Mouse (Mus musculus) ES-Bruce4 (cell line): ENCODE data around the gene Pdgfd. TPM values are rescaled to one million over a fixed set of nuclear protein-coding genes. Genes with fewer than 3 reads are reported as not detected.

Source experiments
- H3K27ac ChIP-seq: 2 replicates; pipeline ENCODE4 v1.5.1; 2012; ENCODE audit warnings: low read length, inconsistent platforms; ENCODE audit not compliant: insufficient read depth
- H3K27me3 ChIP-seq: 2 replicates; pipeline ENCODE4 v1.6.1; 2012; ENCODE audit warnings: mild to moderate bottlenecking, low read length, inconsistent platforms; ENCODE audit not compliant: control insufficient read depth, poor library complexity, insufficient read depth, severe bottlenecking
- H3K36me3 ChIP-seq: 2 replicates; pipeline ENCODE4 v1.6.1; 2012; ENCODE audit warnings: inconsistent platforms, mild to moderate bottlenecking, low read length, moderate library complexity; ENCODE audit not compliant: control insufficient read depth, poor library complexity, insufficient read depth, severe bottlenecking
- H3K4me1 ChIP-seq: one replicate; pipeline ENCODE4 v1.8.1; 2011; ENCODE audit warnings: low read length; ENCODE audit not compliant: control insufficient read depth, insufficient read depth
- H3K4me3 ChIP-seq: 2 replicates; pipeline ENCODE4 v1.5.1; 2011; ENCODE audit warnings: low read depth, mild to moderate bottlenecking, low read length
- H3K9ac ChIP-seq: 2 replicates; pipeline ENCODE4 v1.6.1; 2012; ENCODE audit warnings: low read depth, mild to moderate bottlenecking, inconsistent platforms; ENCODE audit not compliant: poor library complexity, severe bottlenecking
- H3K9me3 ChIP-seq: replicated peaks from 2 replicates; pipeline ENCODE4 v1.6.1; 2012; ENCODE audit warnings: mild to moderate bottlenecking, low read length, inconsistent platforms; ENCODE audit not compliant: control insufficient read depth, poor library complexity, insufficient read depth, severe bottlenecking
- CTCF ChIP-seq: IDR thresholded peaks from one replicate; pipeline ENCODE4 v1.8.1; 2011; ENCODE audit warnings: low read depth, low read length
- EP300 ChIP-seq: IDR thresholded peaks from 2 replicates; pipeline ENCODE4 v1.6.1; 2011; ENCODE audit warnings: low read depth, low read length; ENCODE audit not compliant: insufficient read depth
- POLR2A ChIP-seq: IDR thresholded peaks from one replicate; pipeline ENCODE4 v1.8.1; 2011; ENCODE audit warnings: low read length; ENCODE audit not compliant: insufficient read depth
- polyA plus RNA-seq: library from polyadenylated mRNA; stranded (reverse); fragments of >200 nt; gene quantifications from 2 replicates; pipeline ENCODE4 v1.2.4, GENCODE M21; 2011; ENCODE audit warnings: low read depth; ENCODE audit not compliant: missing spikeins, insufficient read depth, insufficient read length

The Pdgfd gene
- polyA plus RNA-seq, 1 experiment: 1.0 TPM

- no peaks in the 10 kb centered on the region for H3K4me1 ChIP-seq
- TF ChIP-seq CTCF (no peak), EP300 (no peak), POLR2A (no peak)
- no peaks in the 10 kb centered on the region for H3K27me3 ChIP-seq
- no peak overlapping the region for H3K27ac ChIP-seq
- H3K9me3 ChIP-seq: no peaks in the 10 kb centered on the region
- H3K36me3 ChIP-seq: no peaks in the 10 kb centered on the region
- no peak overlapping the region for H3K4me3 ChIP-seq
- no peak overlapping the region for H3K9ac ChIP-seq
Observed at GRCm38 (mm10) chr9:6366550-6366949, 198.2 kb downstream of the Pdgfd start.

GRCm38 (mm10) chr9:6401764-6402163 lies 233.4 kb downstream of the Pdgfd start:
- Histone ChIP-seq H3K27me3 (no peaks in the 10 kb centered on the region), H3K27ac (no peak overlapping the region), H3K9ac (no peak overlapping the region), H3K4me1 (no peaks in the 10 kb centered on the region), H3K4me3 (no peak overlapping the region), H3K36me3 (no peaks in the 10 kb centered on the region), H3K9me3 (no peaks in the 10 kb centered on the region)
- TF ChIP-seq CTCF (no peak), EP300 (no peak), POLR2A (no peak)

GRCm38 (mm10) chr9:6406535-6406934 lies 238.2 kb downstream of the Pdgfd start:
- TF ChIP-seq POLR2A: no peak
- TF ChIP-seq CTCF: no peak
- TF ChIP-seq EP300: no peak
- no peak overlapping the region for H3K27ac ChIP-seq
- no peaks in the 10 kb centered on the region for H3K27me3 ChIP-seq
- no peak overlapping the region for H3K9ac ChIP-seq
- H3K9me3 ChIP-seq: no peaks in the 10 kb centered on the region
- no peaks in the 10 kb centered on the region for H3K36me3 ChIP-seq
- no peak overlapping the region for H3K4me3 ChIP-seq
- H3K4me1 ChIP-seq: no peaks in the 10 kb centered on the region

GRCm38 (mm10) chr9:6407972-6408371 lies 239.6 kb downstream of the Pdgfd start:
- no peaks in the 10 kb centered on the region for H3K4me1 ChIP-seq
- TF ChIP-seq POLR2A (no peak), CTCF (no peak), EP300 (no peak)
- H3K36me3 ChIP-seq: no peaks in the 10 kb centered on the region
- H3K9me3 ChIP-seq: no peaks in the 10 kb centered on the region
- H3K4me3 ChIP-seq: no peak overlapping the region
- no peaks in the 10 kb centered on the region for H3K27me3 ChIP-seq
- H3K9ac ChIP-seq: no peak overlapping the region
- H3K27ac ChIP-seq: no peak overlapping the region

- Histone ChIP-seq H3K9ac (no peak overlapping the region), H3K9me3 (peaks cover 6% of the 10 kb centered on the region; the same call in 1 of the 2 replicates), H3K36me3 (no peaks in the 10 kb centered on the region), H3K4me1 (no peaks in the 10 kb centered on the region), H3K4me3 (no peak overlapping the region), H3K27ac (no peak overlapping the region), H3K27me3 (no peaks in the 10 kb centered on the region)
- TF ChIP-seq EP300: no peak
- no peak for TF ChIP-seq CTCF
- no peak for TF ChIP-seq POLR2A
Observed at GRCm38 (mm10) chr9:6424606-6425005, 256.2 kb downstream of the Pdgfd start.

Other genes starting within 250 kb of the Pdgfd start
- not detected in 2 replicates for gene Ddi1, start 101.3 kb downstream of the Pdgfd start, polyA plus RNA-seq